Mouse (Mus musculus): Measurements from ENCODE around the gene Hhipl1.

- no peak for TF ChIP-seq CTCF (IDR thresholded peaks at IDR 0.05; ENCODE audit: borderline replicate concordance, extremely low read depth, insufficient read depth, insufficient read length)
- no peak for TF ChIP-seq POLR2A (IDR thresholded peaks at IDR 0.05; ENCODE audit: borderline replicate concordance, extremely low read depth, insufficient read depth, insufficient read length, poor library complexity, severe bottlenecking)
Observed at GRCm38 (mm10) chr12:108334529-108334928, 28.5 kb downstream of the Hhipl1 start.
